Mouse (Mus musculus): Measurements from ENCODE around the gene Dennd1a. TPM values are rescaled to one million over a fixed set of nuclear protein-coding genes. Genes with fewer than 3 reads are reported as not detected.

Dennd1a gene
- polyA plus RNA-seq, 1 experiment, result 36.2 TPM

DNA sequence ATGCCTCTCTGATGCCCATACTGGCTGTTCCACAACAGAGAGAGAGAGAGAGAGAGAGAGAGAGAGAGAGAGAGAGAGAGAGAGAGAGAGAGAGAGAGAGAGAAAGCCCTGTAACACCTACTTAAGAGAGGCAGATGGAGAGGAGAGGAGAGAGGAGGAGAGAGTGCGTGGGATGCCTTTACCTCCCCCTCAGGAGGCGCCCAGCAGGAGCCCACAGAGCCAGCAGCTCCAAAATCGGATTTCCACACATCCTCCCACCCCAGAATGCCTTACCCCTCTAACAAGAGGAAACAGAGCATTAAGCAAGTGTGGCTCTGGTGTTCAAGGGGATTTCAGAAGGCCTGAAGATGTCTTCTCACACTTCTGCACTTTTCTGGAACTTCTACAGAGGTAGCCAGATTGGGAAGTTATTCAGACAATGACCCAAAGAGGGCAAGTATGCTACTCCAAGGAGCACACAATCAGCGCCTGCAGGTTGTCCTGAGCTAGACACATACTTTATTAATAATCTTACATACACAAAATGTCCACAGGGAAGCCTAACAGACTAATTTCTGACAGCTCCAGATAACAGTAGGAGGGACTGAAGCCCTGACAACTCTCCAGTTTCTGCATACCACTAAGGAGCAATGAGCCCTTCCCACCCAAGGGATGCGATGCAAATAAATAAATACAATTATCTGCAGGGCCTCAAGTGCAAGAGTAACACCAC is 161.4 kb downstream of the Dennd1a start:
- no peak for DNase-seq
- Histone ChIP-seq H3K4me3 (ENCODE audit: insufficient read depth, low read depth, low read length) (no peak overlapping the region), H3K27me3 (replicated peaks; ENCODE audit: control insufficient read depth, insufficient read depth, low read length) (no peaks in the 10 kb centered on the region), H3K36me3 (ENCODE audit: control insufficient read depth, insufficient read depth, low read length) (no peaks in the 10 kb centered on the region), H3K4me1 (ENCODE audit: control insufficient read depth, insufficient read depth, low read length) (peaks cover 9% of the 10 kb centered on the region), H3K27ac (ENCODE audit: insufficient read depth, low read depth, low read length) (no peak overlapping the region)
- WGBS, result 88% methylated on average over 5 of the region's 5 CpGs
- TF ChIP-seq POLR2A (IDR thresholded peaks at IDR 0.05; ENCODE audit: low read depth, low read length) (no peak), CTCF (conservative IDR thresholded peaks at IDR 0.05; ENCODE audit: insufficient read depth, insufficient read length, low read depth, low read length) (no peak)

DNA sequence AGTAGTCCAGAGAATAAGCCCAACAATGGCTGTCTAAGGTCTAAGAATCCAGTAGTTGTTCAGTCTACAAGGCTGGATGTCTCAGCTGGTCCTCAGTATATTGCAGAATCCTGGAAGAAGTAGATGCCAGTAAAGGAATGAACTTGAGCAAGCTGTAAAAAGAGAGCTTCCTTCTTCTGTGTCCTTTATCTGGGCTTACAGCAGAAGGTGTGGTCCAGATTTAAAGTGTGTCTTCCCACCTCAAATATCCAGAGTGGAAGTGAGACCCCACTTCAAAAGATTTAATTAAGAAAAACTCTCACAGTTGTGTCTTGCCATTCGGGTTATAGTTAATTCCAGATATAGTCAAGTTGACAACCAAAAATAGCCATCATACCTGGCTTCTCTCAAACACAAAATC is 162.5 kb downstream of the Dennd1a start:
- Histone ChIP-seq H3K4me3 (ENCODE audit: insufficient read depth, low read depth, low read length) (no peak overlapping the region), H3K36me3 (ENCODE audit: control insufficient read depth, insufficient read depth, low read length) (no peaks in the 10 kb centered on the region), H3K27me3 (replicated peaks; ENCODE audit: control insufficient read depth, insufficient read depth, low read length) (no peaks in the 10 kb centered on the region), H3K4me1 (ENCODE audit: control insufficient read depth, insufficient read depth, low read length) (no peaks in the 10 kb centered on the region), H3K27ac (ENCODE audit: insufficient read depth, low read depth, low read length) (no peak overlapping the region)
- 96% methylated on average over 1 of the region's 1 CpGs for WGBS
- DNase-seq, result no peak
- no peak for TF ChIP-seq POLR2A (IDR thresholded peaks at IDR 0.05; ENCODE audit: low read depth, low read length)
- TF ChIP-seq CTCF (conservative IDR thresholded peaks at IDR 0.05; ENCODE audit: insufficient read depth, insufficient read length, low read depth, low read length), result no peak

DNA sequence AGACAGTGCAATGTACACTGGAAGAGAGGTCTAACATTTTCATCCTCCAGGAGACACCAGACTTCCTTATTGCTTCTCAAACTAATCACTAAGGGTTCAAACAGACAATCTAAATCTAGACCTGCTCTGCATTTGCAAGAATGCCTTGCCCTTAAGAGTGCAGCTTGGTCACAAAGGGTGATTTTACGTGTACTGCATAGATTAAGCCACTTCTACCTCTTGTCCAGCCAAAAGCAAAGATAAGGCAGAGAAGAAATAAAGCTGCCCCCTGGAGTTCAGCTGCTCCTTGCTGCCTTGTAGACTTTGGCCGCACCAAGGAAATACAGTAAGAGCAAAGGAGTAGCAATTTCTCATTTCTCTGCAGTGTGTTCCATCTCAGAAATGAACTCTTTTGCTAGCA is 172.2 kb downstream of the Dennd1a start:
- no peaks in the 10 kb centered on the region for H3K27me3 ChIP-seq (replicated peaks; ENCODE audit: control insufficient read depth, insufficient read depth, low read length)
- peak; percentile 48 for DNase-seq
- H3K4me1 ChIP-seq (ENCODE audit: control insufficient read depth, insufficient read depth, low read length), result peaks cover 9% of the 10 kb centered on the region; the same call in 1 of the 2 replicates
- no peaks in the 10 kb centered on the region for H3K36me3 ChIP-seq (ENCODE audit: control insufficient read depth, insufficient read depth, low read length)
- no peak; the same call in 1 of the 2 replicates for TF ChIP-seq CTCF (conservative IDR thresholded peaks at IDR 0.05; ENCODE audit: insufficient read depth, insufficient read length, low read depth, low read length)
- no peak for TF ChIP-seq POLR2A (IDR thresholded peaks at IDR 0.05; ENCODE audit: low read depth, low read length)
- no peak overlapping the region for H3K4me3 ChIP-seq (ENCODE audit: insufficient read depth, low read depth, low read length)
- 50% methylated on average over 2 of the region's 2 CpGs for WGBS
- H3K27ac ChIP-seq (ENCODE audit: insufficient read depth, low read depth, low read length), result no peak overlapping the region

DNA sequence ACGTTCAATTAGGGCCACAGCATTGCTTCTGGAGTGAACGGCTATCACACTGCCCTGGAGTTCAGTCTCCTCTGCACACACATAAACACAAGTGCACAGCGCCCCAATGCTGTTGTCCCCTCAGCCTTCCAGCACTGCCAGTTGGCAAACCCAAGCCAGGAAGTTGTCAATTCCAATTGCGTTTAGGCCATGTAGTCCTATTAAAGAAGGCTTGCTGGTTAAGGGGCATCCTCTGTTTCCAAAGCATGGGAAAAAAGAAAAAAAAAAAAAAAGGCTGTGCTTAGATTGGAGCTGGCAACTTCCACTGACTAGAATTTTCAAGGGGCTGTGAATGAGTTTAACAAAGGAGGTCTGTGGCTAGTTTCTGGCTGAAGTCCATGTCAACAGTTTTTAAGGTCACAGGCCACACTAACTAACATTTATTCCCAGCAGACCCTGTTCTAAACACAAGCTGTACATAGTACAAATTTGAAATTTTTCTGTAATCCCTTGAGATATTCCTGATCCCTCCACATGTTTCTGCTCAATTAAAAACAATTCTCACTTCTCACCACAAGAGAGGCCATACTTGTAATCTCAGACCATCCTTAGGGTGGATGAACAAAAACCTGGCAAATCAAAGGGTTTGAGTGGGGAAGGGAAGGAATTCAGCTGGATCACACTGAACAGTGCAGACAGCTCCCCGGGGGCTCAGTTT is 175.4 kb downstream of the Dennd1a start:
- H3K27ac ChIP-seq (ENCODE audit: insufficient read depth, low read depth, low read length), result no peak overlapping the region
- peak; percentile 22 for DNase-seq
- H3K36me3 ChIP-seq (ENCODE audit: control insufficient read depth, insufficient read depth, low read length), result no peaks in the 10 kb centered on the region
- peaks cover 9% of the 10 kb centered on the region; the same call in 1 of the 2 replicates for H3K4me1 ChIP-seq (ENCODE audit: control insufficient read depth, insufficient read depth, low read length)
- no peak for TF ChIP-seq POLR2A (IDR thresholded peaks at IDR 0.05; ENCODE audit: low read depth, low read length)
- TF ChIP-seq CTCF (conservative IDR thresholded peaks at IDR 0.05; ENCODE audit: insufficient read depth, insufficient read length, low read depth, low read length), result no peak
- no peak overlapping the region for H3K4me3 ChIP-seq (ENCODE audit: insufficient read depth, low read depth, low read length)
- H3K27me3 ChIP-seq (replicated peaks; ENCODE audit: control insufficient read depth, insufficient read depth, low read length), result no peaks in the 10 kb centered on the region
- WGBS, result 80% methylated on average over 5 of the region's 5 CpGs

DNA sequence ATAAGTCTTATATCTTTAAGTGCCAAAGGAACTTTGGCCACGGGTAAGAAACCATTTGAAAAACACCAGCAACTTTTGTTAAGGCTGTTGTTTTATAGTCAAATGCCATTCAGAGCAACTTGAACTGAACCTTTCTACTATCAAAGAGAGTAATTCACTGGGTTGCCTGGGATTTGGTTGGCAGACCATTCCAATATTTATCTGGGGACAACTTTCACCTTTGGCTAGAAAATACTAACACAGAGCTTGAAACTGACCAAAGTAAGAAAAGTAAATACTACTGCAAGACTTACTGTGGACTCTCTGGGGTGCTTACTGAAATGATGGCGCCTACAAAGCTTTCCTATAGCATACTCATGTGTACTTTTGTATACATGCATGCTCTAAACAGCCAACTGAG is 178.6 kb downstream of the Dennd1a start:
- H3K27ac ChIP-seq (ENCODE audit: insufficient read depth, low read depth, low read length), result no peak overlapping the region
- TF ChIP-seq CTCF (conservative IDR thresholded peaks at IDR 0.05; ENCODE audit: insufficient read depth, insufficient read length, low read depth, low read length) (no peak), POLR2A (IDR thresholded peaks at IDR 0.05; ENCODE audit: low read depth, low read length) (no peak)
- DNase-seq, result no peak
- no peaks in the 10 kb centered on the region for H3K36me3 ChIP-seq (ENCODE audit: control insufficient read depth, insufficient read depth, low read length)
- 84% methylated on average over 2 of the region's 2 CpGs for WGBS
- H3K4me1 ChIP-seq (ENCODE audit: control insufficient read depth, insufficient read depth, low read length), result no peaks in the 10 kb centered on the region
- H3K27me3 ChIP-seq (replicated peaks; ENCODE audit: control insufficient read depth, insufficient read depth, low read length), result no peaks in the 10 kb centered on the region
- no peak overlapping the region for H3K4me3 ChIP-seq (ENCODE audit: insufficient read depth, low read depth, low read length)

DNA sequence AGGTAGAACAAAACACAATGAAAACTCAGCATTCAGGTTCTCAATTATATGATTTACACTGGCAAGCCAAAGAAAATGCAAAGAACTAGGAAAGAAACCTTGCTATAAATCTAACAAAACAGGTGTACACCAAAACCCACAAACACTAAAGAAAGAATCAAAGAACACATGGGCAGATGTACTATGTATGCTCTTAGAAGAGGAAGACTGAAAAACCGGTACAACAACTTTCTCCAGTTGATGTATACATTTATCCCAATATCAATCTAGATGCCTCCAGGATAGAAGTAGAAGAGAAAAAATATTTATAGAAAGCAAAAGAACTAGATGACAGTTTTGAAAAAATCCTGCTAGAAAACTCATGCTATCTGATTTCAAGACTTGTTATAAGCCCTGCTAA is 184.5 kb downstream of the Dennd1a start:
- WGBS, result 84% methylated on average over 1 of the region's 1 CpGs
- H3K4me3 ChIP-seq (ENCODE audit: insufficient read depth, low read depth, low read length), result no peak overlapping the region

DNA sequence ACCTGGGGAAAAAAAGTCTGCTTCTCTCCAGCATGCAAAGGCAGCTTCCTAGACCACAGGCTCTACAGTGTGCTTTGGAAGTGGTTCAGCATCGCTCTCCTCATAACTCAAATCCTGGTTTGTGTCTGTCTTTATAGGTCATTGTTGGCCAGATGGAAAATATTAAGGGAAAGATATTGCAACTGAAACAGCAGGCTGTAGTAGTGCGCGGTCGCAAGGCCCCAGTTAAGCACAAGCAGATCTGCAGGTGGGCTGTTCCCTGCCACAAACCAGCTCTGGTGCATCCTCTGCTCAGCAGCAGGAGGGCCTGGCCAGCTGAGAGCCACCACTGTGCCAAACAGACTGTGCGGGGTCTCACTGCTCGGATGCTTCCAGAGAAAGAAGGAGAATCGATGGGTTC is 186.9 kb downstream of the Dennd1a start:
- peaks cover 19% of the 10 kb centered on the region for H3K4me1 ChIP-seq (ENCODE audit: control insufficient read depth, insufficient read depth, low read length)
- H3K4me3 ChIP-seq (ENCODE audit: insufficient read depth, low read depth, low read length), result no peak overlapping the region
- H3K27me3 ChIP-seq (replicated peaks; ENCODE audit: control insufficient read depth, insufficient read depth, low read length), result no peaks in the 10 kb centered on the region
- no peak overlapping the region for H3K27ac ChIP-seq (ENCODE audit: insufficient read depth, low read depth, low read length)
- no peaks in the 10 kb centered on the region for H3K36me3 ChIP-seq (ENCODE audit: control insufficient read depth, insufficient read depth, low read length)
- TF ChIP-seq CTCF (conservative IDR thresholded peaks at IDR 0.05; ENCODE audit: insufficient read depth, insufficient read length, low read depth, low read length) (no peak), POLR2A (IDR thresholded peaks at IDR 0.05; ENCODE audit: low read depth, low read length) (no peak)
- WGBS, result 73% methylated on average over 7 of the region's 7 CpGs
- no peak for DNase-seq

More for the DNA sequence above, 184.5 kb downstream of the Dennd1a start:
- Histone ChIP-seq H3K4me1 (ENCODE audit: control insufficient read depth, insufficient read depth, low read length) (peaks cover 5% of the 10 kb centered on the region; the same call in 1 of the 2 replicates), H3K27me3 (replicated peaks; ENCODE audit: control insufficient read depth, insufficient read depth, low read length) (no peaks in the 10 kb centered on the region), H3K27ac (ENCODE audit: insufficient read depth, low read depth, low read length) (no peak overlapping the region), H3K36me3 (ENCODE audit: control insufficient read depth, insufficient read depth, low read length) (no peaks in the 10 kb centered on the region)
- DNase-seq, result no peak
- no peak for TF ChIP-seq CTCF (conservative IDR thresholded peaks at IDR 0.05; ENCODE audit: insufficient read depth, insufficient read length, low read depth, low read length)
- no peak for TF ChIP-seq POLR2A (IDR thresholded peaks at IDR 0.05; ENCODE audit: low read depth, low read length)
